Mouse (Mus musculus): Measurements from ENCODE around the gene Gm42791. TPM values are rescaled to one million over a fixed set of nuclear protein-coding genes. Genes with fewer than 3 reads are reported as not detected.

Gene Gm42791
- polyA plus RNA-seq, 1 experiment from 2014 or later = 2.2 TPM

- ATAC-seq (ENCODE audit: insufficient read depth, low FRiP score) = no peak
- Histone ChIP-seq H3K27me3 (ENCODE audit: control insufficient read depth, insufficient read depth, low read length) (no peaks in the 10 kb centered on the region), H3K9ac (ENCODE audit: low read length) (no peak overlapping the region), H3K9me3 (replicated peaks; ENCODE audit: control insufficient read depth, low read length) (no peaks in the 10 kb centered on the region), H3K4me3 (replicated peaks; ENCODE audit: low read length) (no peak overlapping the region), H3K27ac (ENCODE audit: low read length) (no peak overlapping the region), H3K4me1 (ENCODE audit: control insufficient read depth, insufficient read depth, low read length) (peaks cover 20% of the 10 kb centered on the region; the same call in 1 of the 2 replicates), H3K4me2 (ENCODE audit: low read depth, low read length) (no peak overlapping the region), H3K36me3 (ENCODE audit: control insufficient read depth, insufficient read depth, low read length) (no peaks in the 10 kb centered on the region)
- WGBS = 75% methylated on average over 8 of the region's 8 CpGs
Measured at GRCm38 (mm10) chr5:148976876-148977275, 18.1 kb downstream of the Gm42791 start.

- no peak for ATAC-seq (ENCODE audit: insufficient read depth, low FRiP score)
- H3K4me1 ChIP-seq (ENCODE audit: control insufficient read depth, insufficient read depth, low read length) = peaks cover 20% of the 10 kb centered on the region; the same call in 1 of the 2 replicates
- H3K4me2 ChIP-seq (ENCODE audit: low read depth, low read length) = no peak overlapping the region
- H3K27me3 ChIP-seq (ENCODE audit: control insufficient read depth, insufficient read depth, low read length) = no peaks in the 10 kb centered on the region
- H3K4me3 ChIP-seq (replicated peaks; ENCODE audit: low read length) = no peak overlapping the region
- H3K27ac ChIP-seq (ENCODE audit: low read length) = no peak overlapping the region
- H3K9me3 ChIP-seq (replicated peaks; ENCODE audit: control insufficient read depth, low read length) = no peaks in the 10 kb centered on the region
- WGBS = 86% methylated on average over 12 of the region's 12 CpGs
- H3K9ac ChIP-seq (ENCODE audit: low read length) = no peak overlapping the region
- H3K36me3 ChIP-seq (ENCODE audit: control insufficient read depth, insufficient read depth, low read length) = no peaks in the 10 kb centered on the region
Measured at GRCm38 (mm10) chr5:148975035-148975434, 19.9 kb downstream of the Gm42791 start.

- Histone ChIP-seq H3K9me3 (replicated peaks; ENCODE audit: control insufficient read depth, low read length) (no peaks in the 10 kb centered on the region), H3K9ac (ENCODE audit: low read length) (peak overlapping the region; percentile 35; the same call in 1 of the 2 replicates), H3K36me3 (ENCODE audit: control insufficient read depth, insufficient read depth, low read length) (no peaks in the 10 kb centered on the region), H3K4me3 (replicated peaks; ENCODE audit: low read length) (no peak overlapping the region), H3K4me1 (ENCODE audit: control insufficient read depth, insufficient read depth, low read length) (peaks cover 17% of the 10 kb centered on the region; the same call in 1 of the 2 replicates), H3K27me3 (ENCODE audit: control insufficient read depth, insufficient read depth, low read length) (no peaks in the 10 kb centered on the region), H3K4me2 (ENCODE audit: low read depth, low read length) (no peak overlapping the region), H3K27ac (ENCODE audit: low read length) (no peak overlapping the region)
- 16% methylated on average over 6 of the region's 6 CpGs for WGBS
- no peak for ATAC-seq (ENCODE audit: insufficient read depth, low FRiP score)
Measured at GRCm38 (mm10) chr5:148973019-148973668, 21.8 kb downstream of the Gm42791 start.

GRCm38 (mm10) chr5:148972167-148972566, 22.8 kb downstream of the Gm42791 start:
- no peak overlapping the region for H3K4me3 ChIP-seq (replicated peaks; ENCODE audit: low read length)
- H3K9ac ChIP-seq (ENCODE audit: low read length) = no peak overlapping the region
- no peak for ATAC-seq (ENCODE audit: insufficient read depth, low FRiP score)
- no peaks in the 10 kb centered on the region for H3K36me3 ChIP-seq (ENCODE audit: control insufficient read depth, insufficient read depth, low read length)
- no peak overlapping the region for H3K4me2 ChIP-seq (ENCODE audit: low read depth, low read length)
- H3K9me3 ChIP-seq (replicated peaks; ENCODE audit: control insufficient read depth, low read length) = no peaks in the 10 kb centered on the region
- H3K27ac ChIP-seq (ENCODE audit: low read length) = no peak overlapping the region
- peaks cover 10% of the 10 kb centered on the region; the same call in 1 of the 2 replicates for H3K4me1 ChIP-seq (ENCODE audit: control insufficient read depth, insufficient read depth, low read length)
- WGBS = 77% methylated on average over 8 of the region's 8 CpGs
- no peaks in the 10 kb centered on the region for H3K27me3 ChIP-seq (ENCODE audit: control insufficient read depth, insufficient read depth, low read length)

- no peak overlapping the region for H3K9ac ChIP-seq (ENCODE audit: low read length)
- H3K4me2 ChIP-seq (ENCODE audit: low read depth, low read length) = no peak overlapping the region
- peak; percentile 34; the same call in 1 of the 2 replicates for ATAC-seq (ENCODE audit: insufficient read depth, low FRiP score)
- WGBS = 43% methylated on average over 9 of the region's 9 CpGs
- H3K4me1 ChIP-seq (ENCODE audit: control insufficient read depth, insufficient read depth, low read length) = peaks cover 24% of the 10 kb centered on the region
- H3K4me3 ChIP-seq (replicated peaks; ENCODE audit: low read length) = no peak overlapping the region
- H3K9me3 ChIP-seq (replicated peaks; ENCODE audit: control insufficient read depth, low read length) = no peaks in the 10 kb centered on the region
- no peaks in the 10 kb centered on the region for H3K36me3 ChIP-seq (ENCODE audit: control insufficient read depth, insufficient read depth, low read length)
- H3K27ac ChIP-seq (ENCODE audit: low read length) = peak overlapping the region; percentile 60; the same call in 1 of the 2 replicates
- H3K27me3 ChIP-seq (ENCODE audit: control insufficient read depth, insufficient read depth, low read length) = no peaks in the 10 kb centered on the region
Measured at GRCm38 (mm10) chr5:148969648-148970047, 25.3 kb downstream of the Gm42791 start.

GRCm38 (mm10) chr5:148968958-148969576, 25.9 kb downstream of the Gm42791 start:
- H3K36me3 ChIP-seq (ENCODE audit: control insufficient read depth, insufficient read depth, low read length) = no peaks in the 10 kb centered on the region
- peak overlapping the region; percentile 60 for H3K27ac ChIP-seq (ENCODE audit: low read length)
- H3K9me3 ChIP-seq (replicated peaks; ENCODE audit: control insufficient read depth, low read length) = no peaks in the 10 kb centered on the region
- no peak for ATAC-seq (ENCODE audit: insufficient read depth, low FRiP score)
- H3K4me1 ChIP-seq (ENCODE audit: control insufficient read depth, insufficient read depth, low read length) = peaks cover 24% of the 10 kb centered on the region
- WGBS = 48% methylated on average over 7 of the region's 7 CpGs
- no peak overlapping the region for H3K4me3 ChIP-seq (replicated peaks; ENCODE audit: low read length)
- peak overlapping the region; percentile 42; the same call in 1 of the 2 replicates for H3K9ac ChIP-seq (ENCODE audit: low read length)
- no peak overlapping the region for H3K4me2 ChIP-seq (ENCODE audit: low read depth, low read length)
- H3K27me3 ChIP-seq (ENCODE audit: control insufficient read depth, insufficient read depth, low read length) = no peaks in the 10 kb centered on the region

- no peak overlapping the region for H3K9ac ChIP-seq (ENCODE audit: low read length)
- WGBS = 74% methylated on average over 5 of the region's 5 CpGs
- no peaks in the 10 kb centered on the region for H3K36me3 ChIP-seq (ENCODE audit: control insufficient read depth, insufficient read depth, low read length)
- H3K4me3 ChIP-seq (replicated peaks; ENCODE audit: low read length) = no peak overlapping the region
- peaks cover 21% of the 10 kb centered on the region for H3K4me1 ChIP-seq (ENCODE audit: control insufficient read depth, insufficient read depth, low read length)
- H3K4me2 ChIP-seq (ENCODE audit: low read depth, low read length) = no peak overlapping the region
- H3K27me3 ChIP-seq (ENCODE audit: control insufficient read depth, insufficient read depth, low read length) = no peaks in the 10 kb centered on the region
- H3K27ac ChIP-seq (ENCODE audit: low read length) = no peak overlapping the region
- H3K9me3 ChIP-seq (replicated peaks; ENCODE audit: control insufficient read depth, low read length) = no peaks in the 10 kb centered on the region
- ATAC-seq (ENCODE audit: insufficient read depth, low FRiP score) = no peak
Measured at GRCm38 (mm10) chr5:148968179-148968578, 26.8 kb downstream of the Gm42791 start.

GRCm38 (mm10) chr5:148966395-148966794, 28.6 kb downstream of the Gm42791 start:
- H3K4me2 ChIP-seq (ENCODE audit: low read depth, low read length) = peak overlapping the region; percentile 5; the same call in 1 of the 2 replicates
- no peak overlapping the region for H3K4me3 ChIP-seq (replicated peaks; ENCODE audit: low read length)
- no peaks in the 10 kb centered on the region for H3K36me3 ChIP-seq (ENCODE audit: control insufficient read depth, insufficient read depth, low read length)
- peaks cover 18% of the 10 kb centered on the region for H3K4me1 ChIP-seq (ENCODE audit: control insufficient read depth, insufficient read depth, low read length)
- H3K9ac ChIP-seq (ENCODE audit: low read length) = no peak overlapping the region
- H3K9me3 ChIP-seq (replicated peaks; ENCODE audit: control insufficient read depth, low read length) = no peaks in the 10 kb centered on the region
- H3K27ac ChIP-seq (ENCODE audit: low read length) = peak overlapping the region; percentile 77
- no peak for ATAC-seq (ENCODE audit: insufficient read depth, low FRiP score)
- no peaks in the 10 kb centered on the region for H3K27me3 ChIP-seq (ENCODE audit: control insufficient read depth, insufficient read depth, low read length)
- 47% methylated on average over 6 of the region's 6 CpGs for WGBS

- H3K4me3 ChIP-seq (replicated peaks; ENCODE audit: low read length) = no peak overlapping the region
- no peaks in the 10 kb centered on the region for H3K27me3 ChIP-seq (ENCODE audit: control insufficient read depth, insufficient read depth, low read length)
- H3K9me3 ChIP-seq (replicated peaks; ENCODE audit: control insufficient read depth, low read length) = no peaks in the 10 kb centered on the region
- H3K4me2 ChIP-seq (ENCODE audit: low read depth, low read length) = peak overlapping the region; percentile 5; the same call in 1 of the 2 replicates
- WGBS = 6% methylated on average over 13 of the region's 13 CpGs
- ATAC-seq (ENCODE audit: insufficient read depth, low FRiP score) = peak; percentile 62
- no peaks in the 10 kb centered on the region for H3K36me3 ChIP-seq (ENCODE audit: control insufficient read depth, insufficient read depth, low read length)
- H3K4me1 ChIP-seq (ENCODE audit: control insufficient read depth, insufficient read depth, low read length) = peaks cover 18% of the 10 kb centered on the region
- peak overlapping the region; percentile 77 for H3K27ac ChIP-seq (ENCODE audit: low read length)
- H3K9ac ChIP-seq (ENCODE audit: low read length) = peak overlapping the region; percentile 14; the same call in 1 of the 2 replicates
Measured at GRCm38 (mm10) chr5:148965691-148966333, 29.1 kb downstream of the Gm42791 start.

Measured in stomach, embryonic 16.5 days (tissue).